Mouse (Mus musculus) kidney, postnatal 10 days (tissue): ENCODE measurements around the gene Gpr160.

Experiments used
- DNase-seq: peaks from one replicate; pipeline ENCODE4 v3.0.0; 2021; ENCODE audit warnings: mixed read lengths

Gpr160 gene

GRCm38 (mm10) chr3:30917160-30917559, 61.4 kb downstream of the Gpr160 start:
- DNase-seq: no peak

GRCm38 (mm10) chr3:30927664-30928063, 71.9 kb downstream of the Gpr160 start:
- DNase-seq: no peak

GRCm38 (mm10) chr3:30929828-30930227, 74.1 kb downstream of the Gpr160 start:
- DNase-seq: no peak

GRCm38 (mm10) chr3:30934384-30934783, 78.6 kb downstream of the Gpr160 start:
- no peak for DNase-seq
